Comparison of ENCODE assay signal across 8 mouse cellular contexts in the genomic region with DNA sequence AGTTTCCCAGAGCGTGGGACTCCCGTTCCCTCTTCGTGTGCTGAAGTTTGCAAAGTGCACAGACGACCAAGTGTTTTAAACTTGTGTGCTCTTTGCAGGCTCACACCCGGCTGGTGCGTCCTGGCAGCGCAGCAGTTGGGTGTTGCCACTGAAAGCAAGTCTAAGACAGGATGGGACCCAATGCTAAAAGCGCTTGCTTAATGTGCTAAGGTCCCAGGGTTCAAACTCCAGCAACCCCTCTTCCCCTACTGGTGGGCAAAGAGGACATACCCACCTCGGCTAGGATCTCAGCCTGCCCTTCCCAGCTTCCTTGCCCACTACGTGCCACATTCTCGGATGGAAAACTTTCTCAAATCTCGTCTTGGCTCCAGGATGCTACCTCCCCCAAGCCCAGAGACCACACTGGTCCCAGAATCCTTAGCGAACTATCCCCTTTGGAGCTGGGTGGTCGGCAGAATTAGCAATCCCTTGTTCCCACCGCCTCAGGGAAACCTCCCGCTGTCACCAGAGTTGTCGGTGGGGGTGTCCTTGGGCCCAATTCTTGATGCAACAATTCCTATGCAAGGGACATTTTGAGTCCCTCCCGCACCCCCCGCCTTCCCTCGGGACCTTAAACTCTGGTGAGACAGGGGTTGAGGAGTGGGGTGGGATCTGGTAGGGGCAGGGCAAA. TPM values are rescaled to one million over a fixed set of nuclear protein-coding genes. Genes with fewer than 3 reads are reported as not detected.
DNase-seq lines count a peak whose midpoint lies in the region; ATAC-seq lines count a peak whose summit lies in the region.

No protein-coding gene starts in this region.

- H3K9ac ChIP-seq in heart, embryonic 12.5 days, result no peak overlapping the region
- H3K9ac ChIP-seq in embryonic facial prominence, embryonic 14.5 days (ENCODE audit: low read depth, low read length), result peak overlapping the region; percentile 6; the same call in 1 of the 2 replicates
- H3K9ac ChIP-seq in midbrain, embryonic 12.5 days (replicated peaks), result no peak overlapping the region

- no peak for ATAC-seq in heart, embryonic 12.5 days (ENCODE audit: insufficient number of reproducible peaks, low FRiP score)
- ATAC-seq in embryonic facial prominence, embryonic 14.5 days (ENCODE audit: low read depth), result no peak
- no peak for ATAC-seq in midbrain, embryonic 12.5 days (ENCODE audit: low FRiP score, low read depth)
- no peak for ATAC-seq in megakaryocyte-erythroid progenitor cell, adult 5-6 weeks (replicated peaks; ENCODE audit: low FRiP score, low TSS enrichment, poor library complexity, severe bottlenecking)

- no peak for DNase-seq in heart, adult 9 months (ENCODE audit: low spot score in 2 of 2)
- DNase-seq in ES-CJ7 (ENCODE audit: low read depth, low spot score), result peak; percentile 89
- DNase-seq in embryonic facial prominence, embryonic 14.5 days (ENCODE audit: low spot score), result no peak
- DNase-seq in right cerebral cortex, postnatal 25 days, result no peak
- no peak for DNase-seq in layer of hippocampus, adult 9-10 months (ENCODE audit: low spot score)

- H3K9me3 ChIP-seq in heart, embryonic 12.5 days (replicated peaks), result no peaks in the 10 kb centered on the region
- no peaks in the 10 kb centered on the region for H3K9me3 ChIP-seq in embryonic facial prominence, embryonic 14.5 days (ENCODE audit: control insufficient read depth, low read length)
- H3K9me3 ChIP-seq in midbrain, embryonic 12.5 days, result 0 out of 2 replicates have a peak, but pooled peaks cover 3% of the 10 kb centered on the region

- no peaks in the 10 kb centered on the region for H3K36me3 ChIP-seq in heart, embryonic 12.5 days
- no peaks in the 10 kb centered on the region for H3K36me3 ChIP-seq in embryonic facial prominence, embryonic 14.5 days (ENCODE audit: control insufficient read depth, insufficient read depth, low read length)
- H3K36me3 ChIP-seq in midbrain, embryonic 12.5 days, result no peaks in the 10 kb centered on the region

- H3K27me3 ChIP-seq in heart, embryonic 12.5 days (replicated peaks), result peaks cover 98% of the 10 kb centered on the region
- peaks cover 59% of the 10 kb centered on the region for H3K27me3 ChIP-seq in embryonic facial prominence, embryonic 14.5 days (replicated peaks; ENCODE audit: control insufficient read depth, insufficient read depth, low read length)
- H3K27me3 ChIP-seq in midbrain, embryonic 12.5 days, result peaks cover 70% of the 10 kb centered on the region

- H3K4me2 ChIP-seq in heart, embryonic 12.5 days, result peak overlapping the region; percentile 64
- H3K4me2 ChIP-seq in embryonic facial prominence, embryonic 14.5 days (ENCODE audit: low read depth, low read length), result peak overlapping the region; percentile 55
- peak overlapping the region; percentile 52 for H3K4me2 ChIP-seq in midbrain, embryonic 12.5 days (replicated peaks)

- 0 out of 2 replicates have a peak overlapping the region, but pooled peaks have one; percentile 33 for H3K4me3 ChIP-seq in heart, embryonic 12.5 days
- peak overlapping the region; percentile 34 for H3K4me3 ChIP-seq in embryonic facial prominence, embryonic 14.5 days (ENCODE audit: low read depth, low read length)
- H3K4me3 ChIP-seq in midbrain, embryonic 12.5 days, result 0 out of 2 replicates have a peak overlapping the region, but pooled peaks have one; percentile 9

- peaks cover 6% of the 10 kb centered on the region; the same call in 1 of the 2 replicates for H3K4me1 ChIP-seq in heart, embryonic 12.5 days (replicated peaks)
- peaks cover 11% of the 10 kb centered on the region for H3K4me1 ChIP-seq in embryonic facial prominence, embryonic 14.5 days (ENCODE audit: control insufficient read depth, insufficient read depth, low read length)
- H3K4me1 ChIP-seq in midbrain, embryonic 12.5 days, result peaks cover 35% of the 10 kb centered on the region

- no peak overlapping the region for H3K27ac ChIP-seq in heart, embryonic 12.5 days (ENCODE audit: poor library complexity, severe bottlenecking)
- H3K27ac ChIP-seq in embryonic facial prominence, embryonic 14.5 days (replicated peaks; ENCODE audit: low read depth, low read length), result no peak overlapping the region
- no peak overlapping the region for H3K27ac ChIP-seq in midbrain, embryonic 12.5 days (replicated peaks)

- WGBS in heart, embryonic 12.5 days, result 4% methylated on average over 20 of the region's 20 CpGs
- WGBS in embryonic facial prominence, embryonic 14.5 days, result 3% methylated on average over 20 of the region's 20 CpGs
- WGBS in midbrain, embryonic 12.5 days, result 3% methylated on average over 20 of the region's 20 CpGs

RNA-seq across cellular contexts. Expression of gene Kcnc3, which starts 12.9 kb away (rescaled TPM):
- polyA plus RNA-seq in heart, embryonic 12.5 days (2016; fragmentation: Nextera tagmentation; extraction: Ambion mirVana), result 0.15 and 0.17 TPM in 2 replicates
- 0.49 and 0.67 TPM in 2 replicates for polyA plus RNA-seq in embryonic facial prominence, embryonic 14.5 days (2014; fragmentation: Nextera tagmentation; extraction: Ambion mirVana)
- 2.3 and 2.6 TPM in 2 replicates for polyA plus RNA-seq in midbrain, embryonic 12.5 days (2016; fragmentation: Nextera tagmentation; extraction: Ambion mirVana)
- total RNA-seq in megakaryocyte-erythroid progenitor cell, adult 5-6 weeks (2014; fragmentation: Nextera tagmentation), result 1.9 and 7.9 TPM in 2 replicates
- total RNA-seq in megakaryocyte-erythroid progenitor cell, adult 5-6 weeks (2017), result 0.11 TPM in 1 of 2 replicates, not detected in the other

RNA-seq across cellular contexts. Expression of gene Napsa, which starts 31.1 kb away (rescaled TPM):
- 0.12 TPM in 1 of 2 replicates, not detected in the other for polyA plus RNA-seq in heart, embryonic 12.5 days (2016; fragmentation: Nextera tagmentation; extraction: Ambion mirVana)
- polyA plus RNA-seq in embryonic facial prominence, embryonic 14.5 days (2014; fragmentation: Nextera tagmentation; extraction: Ambion mirVana), result 1.7 and 2.8 TPM in 2 replicates
- 0.45 and 0.60 TPM in 2 replicates for polyA plus RNA-seq in midbrain, embryonic 12.5 days (2016; fragmentation: Nextera tagmentation; extraction: Ambion mirVana)
- 5.3 and 10.3 TPM in 2 replicates for total RNA-seq in megakaryocyte-erythroid progenitor cell, adult 5-6 weeks (2014; fragmentation: Nextera tagmentation)
- total RNA-seq in megakaryocyte-erythroid progenitor cell, adult 5-6 weeks (2017), result 2.0 and 11.0 TPM in 2 replicates

RNA-seq across cellular contexts. Expression of gene Nr1h2, which starts 49.6 kb away (rescaled TPM):
- polyA plus RNA-seq in heart, embryonic 12.5 days (2016; fragmentation: Nextera tagmentation; extraction: Ambion mirVana), result 54.7 and 55.3 TPM in 2 replicates
- 60.8 and 64.5 TPM in 2 replicates for polyA plus RNA-seq in embryonic facial prominence, embryonic 14.5 days (2014; fragmentation: Nextera tagmentation; extraction: Ambion mirVana)
- polyA plus RNA-seq in midbrain, embryonic 12.5 days (2016; fragmentation: Nextera tagmentation; extraction: Ambion mirVana), result 78.2 and 80.3 TPM in 2 replicates
- total RNA-seq in megakaryocyte-erythroid progenitor cell, adult 5-6 weeks (2014; fragmentation: Nextera tagmentation), result 68.7 and 69.2 TPM in 2 replicates
- 28.8 and 59.9 TPM in 2 replicates for total RNA-seq in megakaryocyte-erythroid progenitor cell, adult 5-6 weeks (2017)

RNA-seq across cellular contexts. Expression of gene Pold1, which starts 54.7 kb away (rescaled TPM):
- 63.1 and 68.1 TPM in 2 replicates for polyA plus RNA-seq in heart, embryonic 12.5 days (2016; fragmentation: Nextera tagmentation; extraction: Ambion mirVana)
- polyA plus RNA-seq in embryonic facial prominence, embryonic 14.5 days (2014; fragmentation: Nextera tagmentation; extraction: Ambion mirVana), result 57.9 and 64.1 TPM in 2 replicates
- polyA plus RNA-seq in midbrain, embryonic 12.5 days (2016; fragmentation: Nextera tagmentation; extraction: Ambion mirVana), result 94.1 and 96.0 TPM in 2 replicates
- 194 and 214 TPM in 2 replicates for total RNA-seq in megakaryocyte-erythroid progenitor cell, adult 5-6 weeks (2014; fragmentation: Nextera tagmentation)
- 61.0 and 90.8 TPM in 2 replicates for total RNA-seq in megakaryocyte-erythroid progenitor cell, adult 5-6 weeks (2017)
